Mouse (Mus musculus) frontal cortex, adult 2 months (tissue): ENCODE measurements around the gene Chchd4. TPM values are rescaled to one million over a fixed set of nuclear protein-coding genes. Genes with fewer than 3 reads are reported as not detected.

Experiments used
- polyA plus RNA-seq: library from polyadenylated mRNA; depleted of rRNA; stranded (reverse); fragments of >200 nt; gene quantifications from 2 replicates; pipeline ENCODE4 v1.2.3, GENCODE M21; 2012; rRNA removed

Chchd4 gene
- polyA plus RNA-seq, 1 experiment, result 19.3 TPM

Other genes with a start within 250 kb of the Chchd4 start
- 17.2 and 20.1 TPM in 2 replicates for gene Wnt7a, start 62.2 kb downstream of the Chchd4 start, polyA plus RNA-seq
- 28.4 and 34.4 TPM in 2 replicates for gene Tmem43, start 157 bp upstream of the Chchd4 start, polyA plus RNA-seq
- 14.0 and 16.1 TPM in 2 replicates for gene Xpc, start 42.3 kb upstream of the Chchd4 start, polyA plus RNA-seq
- 66.3 and 69.3 TPM in 2 replicates for gene Lsm3, start 42.4 kb upstream of the Chchd4 start, polyA plus RNA-seq
- gene Slc6a6, start 210.5 kb upstream of the Chchd4 start, polyA plus RNA-seq, result 109 and 123 TPM in 2 replicates